Mouse (Mus musculus) CH12.LX (cell line): ENCODE measurements at regions not wholly inside any gene's neighbourhood (a gene's known extent, or its start where the extent isn't known, plus 50 kb on each side); places are given as distances from the start of the nearest gene placed in this dataset.

Experiments used
- DNase-seq: peaks from one replicate; pipeline ENCODE4 v3.0.0-alpha.2; 2013; ENCODE audit errors: extremely low read depth
- H3K27ac ChIP-seq: 2 replicates; pipeline ENCODE4 v1.5.1; 2012; ENCODE audit warnings: low read depth, mild to moderate bottlenecking, control low read depth, moderate library complexity; ENCODE audit not compliant: insufficient read depth
- H3K27me3 ChIP-seq: replicated peaks from 2 replicates; pipeline ENCODE3; 2012; ENCODE audit warnings: inconsistent platforms
- H3K36me3 ChIP-seq, 2 experiments: replicated peaks in 1 of 2; 2 replicates each; pipeline versions ENCODE3 to v1.6.1; 2012; ENCODE audit warnings: inconsistent platforms in 1 of 2, low read length in 1 of 2, mild to moderate bottlenecking in 1 of 2, mixed read lengths in 1 of 2, moderate library complexity in 1 of 2; ENCODE audit not compliant: control insufficient read depth in 1 of 2, insufficient read depth in 1 of 2
- H3K4me1 ChIP-seq, 2 experiments: 2 replicates each; pipeline ENCODE4 v1.6.1; 2012; ENCODE audit warnings: inconsistent platforms in 1 of 2, moderate library complexity in 1 of 2; ENCODE audit not compliant: insufficient read depth in 2 of 2, control insufficient read depth in 1 of 2
- H3K4me2 ChIP-seq: 2 replicates; pipeline ENCODE4 v1.6.1; 2012; ENCODE audit warnings: low read depth, mild to moderate bottlenecking, control low read depth; ENCODE audit not compliant: poor library complexity, insufficient read depth, severe bottlenecking
- H3K4me3 ChIP-seq, 3 experiments: fragments of 150-350 bp in 1 of 3; sonication (generic) in 1 of 3; replicated peaks in 1 of 3; 2 replicates each; pipeline versions ENCODE3 to v1.5.1; 2011 to 2012; ENCODE audit warnings: low read depth in 2 of 3, low read length in 2 of 3, mild to moderate bottlenecking in 2 of 3, moderate library complexity in 2 of 3, control low read depth in 1 of 3, improper control_type of control experiment in 1 of 3, inconsistent platforms in 1 of 3, mixed read lengths in 1 of 3; ENCODE audit not compliant: poor library complexity in 1 of 3
- H3K79me2 ChIP-seq: replicated peaks from 2 replicates; pipeline ENCODE4 v1.6.1; 2012; ENCODE audit warnings: mild to moderate bottlenecking, moderate library complexity; ENCODE audit not compliant: control insufficient read depth, poor library complexity, insufficient read depth, severe bottlenecking; ENCODE audit errors: extremely low read depth
- H3K9ac ChIP-seq: 2 replicates; pipeline ENCODE4 v1.6.1; 2012; ENCODE audit warnings: low read depth, mild to moderate bottlenecking, control low read depth, moderate library complexity; ENCODE audit not compliant: insufficient read depth
- H3K9me3 ChIP-seq: replicated peaks from 2 replicates; pipeline ENCODE3; 2012; ENCODE audit warnings: low read length, inconsistent platforms, mixed read lengths
- BHLHE40 ChIP-seq: IDR thresholded peaks from 2 replicates; pipeline ENCODE4 v1.6.1; 2011; ENCODE audit warnings: mild to moderate bottlenecking, low read depth, low read length, improper control_type of control experiment
- CTCF ChIP-seq, 2 experiments: IDR thresholded peaks in 1 of 2; conservative IDR thresholded peaks in 1 of 2; 2 replicates each; pipeline ENCODE4 v1.5.1; 2011 to 2012; ENCODE audit warnings: low read depth in 2 of 2, low read length in 2 of 2, improper control_type of control experiment in 1 of 2, inconsistent platforms in 1 of 2, mild to moderate bottlenecking in 1 of 2, moderate library complexity in 1 of 2
- ELF1 ChIP-seq: IDR thresholded peaks from 2 replicates; pipeline ENCODE4 v1.6.1; 2014; ENCODE audit warnings: low read depth, mild to moderate bottlenecking, inconsistent platforms, low read length, improper control_type of control experiment
- EP300 ChIP-seq: IDR thresholded peaks from 2 replicates; pipeline ENCODE4 v1.6.1; 2011; ENCODE audit warnings: low read length, improper control_type of control experiment
- ETS1 ChIP-seq: conservative IDR thresholded peaks from 2 replicates; pipeline ENCODE4 v1.6.1; 2012; ENCODE audit warnings: low read depth, mild to moderate bottlenecking, inconsistent platforms, low read length, improper control_type of control experiment, moderate library complexity
- GABPA ChIP-seq: IDR thresholded peaks from 2 replicates; pipeline ENCODE4 v1.6.1; 2012; ENCODE audit warnings: low read depth, low read length, improper control_type of control experiment, inconsistent platforms; ENCODE audit not compliant: insufficient replicate concordance
- HCFC1 ChIP-seq: IDR thresholded peaks from 2 replicates; pipeline ENCODE4 v1.6.1; 2012; ENCODE audit warnings: low read depth, mild to moderate bottlenecking, inconsistent platforms, low read length, improper control_type of control experiment
- IRF4 ChIP-seq: IDR thresholded peaks from 2 replicates; pipeline ENCODE4 v1.6.1; 2014; ENCODE audit warnings: low read depth, mild to moderate bottlenecking, inconsistent platforms, low read length, improper control_type of control experiment
- JUN ChIP-seq: IDR thresholded peaks from 2 replicates; pipeline ENCODE4 v1.6.1; 2011; ENCODE audit warnings: low read depth, mild to moderate bottlenecking, low read length, improper control_type of control experiment, moderate library complexity; ENCODE audit not compliant: insufficient read depth
- JUND ChIP-seq: conservative IDR thresholded peaks from 2 replicates; pipeline ENCODE4 v1.6.1; 2011; ENCODE audit warnings: low read depth, low read length, improper control_type of control experiment
- KAT2A ChIP-seq: IDR thresholded peaks from 2 replicates; pipeline ENCODE4 v1.6.1; 2012; ENCODE audit warnings: low read length, improper control_type of control experiment, inconsistent platforms; ENCODE audit not compliant: insufficient replicate concordance
- MAFK ChIP-seq: IDR thresholded peaks from 2 replicates; pipeline ENCODE4 v1.6.1; 2011; ENCODE audit warnings: low read length, improper control_type of control experiment; ENCODE audit not compliant: insufficient replicate concordance
- MEF2A ChIP-seq: IDR thresholded peaks from 2 replicates; pipeline ENCODE4 v1.6.1; 2014; ENCODE audit warnings: low read depth, mild to moderate bottlenecking, inconsistent platforms, low read length, improper control_type of control experiment, borderline replicate concordance
- NELFE ChIP-seq: IDR thresholded peaks from 2 replicates; pipeline ENCODE4 v1.6.1; 2011; ENCODE audit warnings: low read depth, low read length, improper control_type of control experiment
- PAX5 ChIP-seq: IDR thresholded peaks from 2 replicates; pipeline ENCODE4 v1.6.1; 2012; ENCODE audit warnings: low read length, inconsistent platforms, mixed read lengths
- POLR2A ChIP-seq: IDR thresholded peaks from 2 replicates; pipeline ENCODE4 v1.6.1; 2011; ENCODE audit warnings: low read depth, mild to moderate bottlenecking, improper control_type of control experiment, low read length
- POLR2AphosphoS2 ChIP-seq: IDR thresholded peaks from 2 replicates; pipeline ENCODE4 v1.6.1; 2011; ENCODE audit warnings: low read depth, low read length, improper control_type of control experiment
- RAD21 ChIP-seq: IDR thresholded peaks from 2 replicates; pipeline ENCODE4 v1.6.1; 2011; ENCODE audit warnings: low read depth, mild to moderate bottlenecking, low read length, improper control_type of control experiment, moderate library complexity
- TBP ChIP-seq: conservative IDR thresholded peaks from 2 replicates; pipeline ENCODE4 v1.6.1; 2011; ENCODE audit warnings: low read depth, low read length, improper control_type of control experiment
- UBTF ChIP-seq: IDR thresholded peaks from 2 replicates; pipeline ENCODE4 v1.6.1; 2012; ENCODE audit warnings: low read depth, mild to moderate bottlenecking, inconsistent platforms, low read length, improper control_type of control experiment, moderate library complexity
- ZKSCAN1 ChIP-seq: IDR thresholded peaks from 2 replicates; pipeline ENCODE4 v1.6.1; 2012; ENCODE audit warnings: low read depth, inconsistent platforms, low read length, improper control_type of control experiment, borderline replicate concordance
- ZNF384 ChIP-seq: IDR thresholded peaks from 2 replicates; pipeline ENCODE4 v1.6.1; 2012; ENCODE audit warnings: low read depth, low read length, improper control_type of control experiment, inconsistent platforms
- dilution Hi-C: fragments of 300-500 bp; cut with MboI; formaldehyde crosslinking; loops from 2 replicates; pipeline ENCODE4 v1.14.3; 2020; ENCODE audit warnings: low sequenced_read_pairs; ENCODE audit not compliant: extremely low pct_unique_long_range_greater_than_20kb, extremely low pct_ligation_motif_present
- in situ Hi-C: fragments of 300-500 bp; cut with MboI; formaldehyde crosslinking; loops from 3 replicates; pipeline ENCODE4 v1.14.3; 2019; ENCODE audit warnings: low sequenced_read_pairs, low pct_ligation_motif_present, low pct_unique_long_range_greater_than_20kb, mixed read lengths

DNA sequence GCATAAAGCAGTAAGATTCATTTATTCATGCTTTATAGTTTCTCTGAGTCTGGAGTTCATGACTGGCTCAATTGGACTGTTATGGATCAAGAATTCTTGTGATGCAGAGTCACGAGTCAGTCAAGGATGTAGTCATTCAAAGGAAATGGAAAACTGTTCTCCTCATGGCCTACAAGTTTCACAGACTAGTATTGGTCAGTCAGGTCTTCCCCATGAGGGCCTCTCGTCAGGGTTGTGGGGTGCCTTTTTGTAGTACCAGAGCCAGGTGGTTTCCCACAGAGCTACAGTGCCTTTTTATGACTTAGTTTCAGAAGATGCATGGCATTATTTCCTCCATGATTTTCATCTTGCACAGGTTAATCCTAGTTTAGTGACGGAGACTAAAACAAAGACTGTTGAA, 307.9 kb upstream of the Cited2 start (continued):
- no peak for TF ChIP-seq NELFE
- TF ChIP-seq UBTF, result no peak
- TF ChIP-seq EP300, result peak; percentile 82
- TF ChIP-seq CTCF (conservative IDR thresholded peaks at IDR 0.05 in 1 of 2, IDR thresholded peaks at IDR 0.05 in 1 of 2; ENCODE audit: low read depth in 2 of 2, low read length in 2 of 2), result no peak
- no peak for TF ChIP-seq HCFC1
- TF ChIP-seq RAD21, result no peak; the same call in 1 of the 2 replicates
- TF ChIP-seq PAX5, result no peak
- TF ChIP-seq ZKSCAN1, result no peak
- no peak for TF ChIP-seq MAFK
- TF ChIP-seq ZNF384, result no peak
- no peak for TF ChIP-seq POLR2AphosphoS2
- peak; percentile 61 for TF ChIP-seq IRF4
- TF ChIP-seq JUND, result peak; percentile 44; the same call in 1 of the 2 replicates
- no peak for TF ChIP-seq KAT2A
- TF ChIP-seq JUN, result peak; percentile 35; the same call in 1 of the 2 replicates
- no peak for TF ChIP-seq ELF1
- TF ChIP-seq GABPA, result no peak

DNA sequence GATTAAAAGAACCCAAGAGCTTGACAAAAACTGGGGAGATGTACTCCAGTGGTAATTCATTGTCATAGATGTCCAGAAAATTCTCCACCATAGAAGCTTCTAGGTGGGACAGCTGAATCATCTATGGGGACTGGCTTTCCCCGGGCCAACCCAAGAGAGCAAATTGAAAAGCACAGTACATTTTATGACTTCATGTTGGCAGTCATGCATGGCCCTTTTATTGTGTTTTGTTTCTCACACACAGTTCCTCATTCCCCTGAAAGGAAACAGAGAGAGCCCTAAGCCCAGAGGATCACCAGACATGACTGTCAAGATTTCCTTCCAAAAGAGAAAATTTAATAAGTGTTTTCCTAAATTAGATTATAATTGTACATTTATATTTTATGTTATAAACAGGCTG, 306.9 kb upstream of the Cited2 start:
- Histone ChIP-seq H3K27me3 (no peaks in the 10 kb centered on the region), H3K4me1 (peaks cover 15 to 44% of the 10 kb centered on the region in 2 experiments; a peak in 3 of 4 replicates), H3K27ac (no peak overlapping the region), H3K9ac (no peak overlapping the region), H3K9me3 (no peaks in the 10 kb centered on the region), H3K36me3 (no peaks in the 10 kb centered on the region), H3K79me2 (no peaks in the 10 kb centered on the region), H3K4me3 (no peak overlapping the region), H3K4me2 (peak overlapping the region; percentile 15; the same call in 1 of the 2 replicates)
- peak; percentile 57 for DNase-seq
- dilution Hi-C loops (no loop called here), in situ Hi-C loops (no loop called here)
- TF ChIP-seq UBTF (no peak), EP300 (peak; percentile 23; the same call in 1 of the 2 replicates), ETS1 (peak; percentile 70), TBP (no peak), BHLHE40 (peak; percentile 53), MEF2A (peak; percentile 41; the same call in 1 of the 2 replicates), POLR2A (no peak)
